12 mouse cellular contexts compared by ENCODE assay signal in genomic region chr2:131385176-131385575, GRCm38 (mm10).
"Had no signal": no experiment of that assay in that cellular context is flagged by ENCODE, and none has a peak within 500 bp of the region (broad histone marks: within the 10 kb centered on the region; RNA-seq: fewer than 3 reads in every experiment).

No protein-coding gene starts in this region.

- H3K27ac ChIP-seq: kidney, embryonic 15.5 days; limb, embryonic 10.5 days; liver, embryonic 15.5 days; midbrain, embryonic 13.5 days; neural tube, embryonic 15.5 days had no signal

- H3K4me3 ChIP-seq: kidney, embryonic 15.5 days; limb, embryonic 10.5 days; liver, embryonic 15.5 days; midbrain, embryonic 13.5 days; myocyte; neural tube, embryonic 15.5 days had no signal

- DNase-seq: kidney, adult 2 months; kidney, postnatal 14 days; lung, adult 2 months; lung, postnatal 36 days; right cerebral cortex, postnatal 25 days; thymus, postnatal 36 days had no signal
